ENCODE assay signal across 9 mouse cellular contexts in the genomic region with DNA sequence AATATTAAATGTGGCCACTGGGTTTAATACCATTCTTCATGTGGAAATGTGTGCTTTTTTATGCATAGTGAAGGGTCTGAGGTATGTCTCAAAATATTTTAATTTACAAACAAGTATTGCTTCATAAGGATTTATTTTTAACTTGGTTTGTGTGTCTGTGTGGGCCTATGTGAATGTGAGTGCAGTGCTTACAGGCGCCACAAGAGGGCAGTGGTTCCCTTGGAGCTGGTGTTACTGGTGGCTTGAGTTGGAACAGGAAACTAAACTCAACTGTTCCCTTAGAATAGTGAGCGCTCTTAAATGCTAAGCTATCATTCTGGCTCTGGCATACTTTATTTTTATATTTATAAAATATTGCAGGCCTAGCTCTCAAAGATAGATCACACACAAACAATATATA. TPM values are rescaled to one million over a fixed set of nuclear protein-coding genes. Genes with fewer than 3 reads are reported as not detected.
DNase-seq lines count a peak whose midpoint lies in the region; ATAC-seq and TF ChIP-seq lines count a peak whose summit lies in the region.
"Had no signal": no experiment of that assay in that cellular context is flagged by ENCODE, and none has a peak within 500 bp of the region (broad histone marks: within the 10 kb centered on the region; RNA-seq: fewer than 3 reads in every experiment).

No protein-coding gene starts in this region.

- no peak overlapping the region for H3K4me2 ChIP-seq in intestine, postnatal 0 days (replicated peaks; ENCODE audit: low read depth)
- H3K4me2 ChIP-seq in intestine, embryonic 16.5 days (ENCODE audit: low read depth, low read length): no peak overlapping the region

- no peak for ATAC-seq in intestine, postnatal 0 days
- no peak for ATAC-seq in intestine, embryonic 16.5 days

- H3K4me3 ChIP-seq in intestine, postnatal 0 days (ENCODE audit: low read depth, low read length): no peak overlapping the region
- no peak overlapping the region for H3K4me3 ChIP-seq in intestine, embryonic 16.5 days (ENCODE audit: low read length)
- no peak overlapping the region for H3K4me3 ChIP-seq in ES-E14 (ENCODE audit: insufficient read depth in 1 of 2, low read depth in 1 of 2, low read length in 2 of 2, poor library complexity in 1 of 2, severe bottlenecking in 1 of 2)
- H3K4me3 ChIP-seq: erythroblast, embryonic 14.5 days; myocyte had no signal

- no peaks in the 10 kb centered on the region for H3K9me3 ChIP-seq in intestine, postnatal 0 days (ENCODE audit: control insufficient read depth)
- H3K9me3 ChIP-seq in intestine, embryonic 16.5 days (ENCODE audit: control insufficient read depth, low read length): no peaks in the 10 kb centered on the region
- no peaks in the 10 kb centered on the region for H3K9me3 ChIP-seq in ES-E14 (ENCODE audit: control insufficient read depth, insufficient read depth, low read depth, low read length)

- no peaks in the 10 kb centered on the region for H3K27me3 ChIP-seq in intestine, postnatal 0 days (replicated peaks; ENCODE audit: control insufficient read depth, insufficient read depth, low read length)
- H3K27me3 ChIP-seq in intestine, embryonic 16.5 days (replicated peaks; ENCODE audit: control insufficient read depth, insufficient read depth, low read length): peaks cover 4% of the 10 kb centered on the region; the same call in 1 of the 2 replicates

- H3K36me3 ChIP-seq in intestine, postnatal 0 days (ENCODE audit: control insufficient read depth, insufficient read depth): no peaks in the 10 kb centered on the region
- H3K36me3 ChIP-seq in intestine, embryonic 16.5 days (ENCODE audit: control insufficient read depth, insufficient read depth, low read length): no peaks in the 10 kb centered on the region
- H3K36me3 ChIP-seq in ES-E14 (ENCODE audit: control insufficient read depth, insufficient read depth, low read length, poor library complexity, severe bottlenecking): no peaks in the 10 kb centered on the region

- no peak overlapping the region for H3K27ac ChIP-seq in intestine, postnatal 0 days (ENCODE audit: low read depth, low read length)
- no peak overlapping the region for H3K27ac ChIP-seq in intestine, embryonic 16.5 days (ENCODE audit: low read length)
- no peak overlapping the region for H3K27ac ChIP-seq in ES-E14 (ENCODE audit: insufficient read depth, low read depth, low read length, poor library complexity, severe bottlenecking)

- TF ChIP-seq CTCF in intestine, postnatal 0 days (IDR thresholded peaks at IDR 0.05; ENCODE audit: low read depth): peak; percentile 72

- no peaks in the 10 kb centered on the region for H3K4me1 ChIP-seq in intestine, postnatal 0 days (replicated peaks; ENCODE audit: control insufficient read depth, insufficient read depth, low read length)
- no peaks in the 10 kb centered on the region for H3K4me1 ChIP-seq in intestine, embryonic 16.5 days (ENCODE audit: control insufficient read depth, insufficient read depth, low read length)
- H3K4me1 ChIP-seq in ES-E14 (ENCODE audit: control insufficient read depth in 2 of 2, insufficient read depth in 2 of 2, low read length in 2 of 2, poor library complexity in 1 of 2): no peaks in the 10 kb centered on the region

- H3K9ac ChIP-seq in intestine, postnatal 0 days (ENCODE audit: low read depth, low read length): no peak overlapping the region
- H3K9ac ChIP-seq in intestine, embryonic 16.5 days (ENCODE audit: low read depth, low read length): no peak overlapping the region
- no peak overlapping the region for H3K9ac ChIP-seq in ES-E14 (ENCODE audit: insufficient read depth, low read depth, low read length, poor library complexity, severe bottlenecking)

- in situ Hi-C loops in ES-E14 (cut with MboI; ENCODE audit: low sequenced_read_pairs in 2 of 2, unreplicated experiment in 2 of 2): no loop called here

- 52% methylated on average over 2 of the region's 2 CpGs for WGBS in intestine, postnatal 0 days
- WGBS in intestine, embryonic 16.5 days: 50% methylated on average over 2 of the region's 2 CpGs

- peak; percentile 5 for DNase-seq in A20 (ENCODE audit: low read depth, low spot score)
- peak; percentile 45 for DNase-seq in ES-E14 (ENCODE audit: low read depth, low spot score)
- peak; percentile 53 for DNase-seq in embryo, embryonic 11 days
- peak; percentile 52 for DNase-seq in mesoderm, embryonic 11.5 days (ENCODE audit: low read depth, low spot score)
- DNase-seq in spleen, adult 12 weeks (ENCODE audit: low spot score): no peak

TF ChIP-seq in ES-E14, 5 proteins besides CTCF, POLR2A, EP300 and RAD21:
- no peak for TF ChIP-seq CHD2 (IDR thresholded peaks at IDR 0.05; ENCODE audit: low read depth, low read length)
- no peak for TF ChIP-seq HCFC1 (IDR thresholded peaks at IDR 0.05; ENCODE audit: borderline replicate concordance, insufficient read depth, low read length)
- TF ChIP-seq ZNF384 (IDR thresholded peaks at IDR 0.05; ENCODE audit: low read depth, low read length): no peak
- TF ChIP-seq ZC3H11A (IDR thresholded peaks at IDR 0.05; ENCODE audit: borderline replicate concordance, low read depth, low read length): 0 out of 2 replicates have a peak, but pooled peaks have one; percentile 46
- no peak for TF ChIP-seq MAFK (IDR thresholded peaks at IDR 0.05; ENCODE audit: insufficient read depth, low read depth, low read length)

RNA-seq across cellular contexts. Expression of gene Pcdh15, which starts 6.8 kb away (rescaled TPM):
- 0.61 and 0.63 TPM in 2 replicates for polyA plus RNA-seq in intestine, postnatal 0 days (2015; fragmentation: Nextera tagmentation; extraction: Ambion mirVana)
- 0.78 and 0.80 TPM in 2 replicates for polyA plus RNA-seq in intestine, embryonic 16.5 days (2015; fragmentation: Nextera tagmentation; extraction: Ambion mirVana)
- total RNA-seq in ES-E14 (2012; rRNA removed): 0.04 TPM in 1 of 2 replicates, not detected in the other
- polyA plus RNA-seq: erythroblast, embryonic 14.5 days had no signal
